Mouse (Mus musculus): ENCODE measurements at regions not wholly inside any gene's neighbourhood (a gene's known extent, or its start where the extent isn't known, plus 50 kb on each side); places are given as distances from the start of the nearest gene placed in this dataset.
A peak's percentile ranks its signal among the peaks of the same experiment; 100 is the strongest.

GRCm38 (mm10) chr7:70516741-70517140, 150.2 kb upstream of the Nr2f2 start:
- no peaks in the 10 kb centered on the region for H3K36me3 ChIP-seq (ENCODE audit: control insufficient read depth, insufficient read depth, low read length, poor library complexity, severe bottlenecking)
- DNase-seq (ENCODE audit: low read depth, low spot score), result peak; percentile 42
- H3K4me3 ChIP-seq (ENCODE audit: insufficient read depth in 1 of 2, low read depth in 1 of 2, low read length in 2 of 2, poor library complexity in 1 of 2, severe bottlenecking in 1 of 2), result no peak overlapping the region
- in situ Hi-C loops (cut with MboI; ENCODE audit: low sequenced_read_pairs in 2 of 2, unreplicated experiment in 2 of 2), result no loop called here
- H3K9me3 ChIP-seq (ENCODE audit: control insufficient read depth, insufficient read depth, low read depth, low read length), result no peaks in the 10 kb centered on the region
- H3K4me1 ChIP-seq (ENCODE audit: control insufficient read depth in 2 of 2, insufficient read depth in 2 of 2, low read length in 2 of 2, poor library complexity in 1 of 2), result peaks cover 4 to 13% of the 10 kb centered on the region in 2 experiments; a peak in 3 of 4 replicates
- H3K9ac ChIP-seq (ENCODE audit: insufficient read depth, low read depth, low read length, poor library complexity, severe bottlenecking), result no peak overlapping the region
- H3K27ac ChIP-seq (ENCODE audit: insufficient read depth, low read depth, low read length, poor library complexity, severe bottlenecking), result no peak overlapping the region
- no peak for TF ChIP-seq HCFC1 (IDR thresholded peaks at IDR 0.05; ENCODE audit: borderline replicate concordance, insufficient read depth, low read length)
- no peak for TF ChIP-seq ZC3H11A (IDR thresholded peaks at IDR 0.05; ENCODE audit: borderline replicate concordance, low read depth, low read length)
- TF ChIP-seq CHD2 (IDR thresholded peaks at IDR 0.05; ENCODE audit: low read depth, low read length), result no peak
- no peak for TF ChIP-seq MAFK (IDR thresholded peaks at IDR 0.05; ENCODE audit: insufficient read depth, low read depth, low read length)
- TF ChIP-seq ZNF384 (IDR thresholded peaks at IDR 0.05; ENCODE audit: low read depth, low read length), result no peak

- in situ Hi-C loops (cut with MboI; ENCODE audit: low sequenced_read_pairs in 2 of 2, unreplicated experiment in 2 of 2), result no loop called here
- no peaks in the 10 kb centered on the region for H3K36me3 ChIP-seq (ENCODE audit: control insufficient read depth, insufficient read depth, low read length, poor library complexity, severe bottlenecking)
- H3K4me3 ChIP-seq (ENCODE audit: insufficient read depth in 1 of 2, low read depth in 1 of 2, low read length in 2 of 2, poor library complexity in 1 of 2, severe bottlenecking in 1 of 2), result no peak overlapping the region
- no peaks in the 10 kb centered on the region for H3K9me3 ChIP-seq (ENCODE audit: control insufficient read depth, insufficient read depth, low read depth, low read length)
- H3K27ac ChIP-seq (ENCODE audit: insufficient read depth, low read depth, low read length, poor library complexity, severe bottlenecking), result no peak overlapping the region
- TF ChIP-seq HCFC1 (IDR thresholded peaks at IDR 0.05; ENCODE audit: borderline replicate concordance, insufficient read depth, low read length) (no peak), MAFK (IDR thresholded peaks at IDR 0.05; ENCODE audit: insufficient read depth, low read depth, low read length) (no peak), ZC3H11A (IDR thresholded peaks at IDR 0.05; ENCODE audit: borderline replicate concordance, low read depth, low read length) (no peak), CHD2 (IDR thresholded peaks at IDR 0.05; ENCODE audit: low read depth, low read length) (no peak), ZNF384 (IDR thresholded peaks at IDR 0.05; ENCODE audit: low read depth, low read length) (no peak)
- H3K4me1 ChIP-seq (ENCODE audit: control insufficient read depth in 2 of 2, insufficient read depth in 2 of 2, low read length in 2 of 2, poor library complexity in 1 of 2), result peaks cover 4 to 13% of the 10 kb centered on the region in 2 experiments; a peak in 3 of 4 replicates
- no peak for DNase-seq (ENCODE audit: low read depth, low spot score)
- H3K9ac ChIP-seq (ENCODE audit: insufficient read depth, low read depth, low read length, poor library complexity, severe bottlenecking), result no peak overlapping the region
Measured at GRCm38 (mm10) chr7:70515341-70515851, 148.9 kb upstream of the Nr2f2 start.

GRCm38 (mm10) chr7:70514666-70515065, 148.1 kb upstream of the Nr2f2 start:
- no peak overlapping the region for H3K27ac ChIP-seq (ENCODE audit: insufficient read depth, low read depth, low read length, poor library complexity, severe bottlenecking)
- peaks cover 4 to 13% of the 10 kb centered on the region in 2 experiments; a peak in 3 of 4 replicates for H3K4me1 ChIP-seq (ENCODE audit: control insufficient read depth in 2 of 2, insufficient read depth in 2 of 2, low read length in 2 of 2, poor library complexity in 1 of 2)
- H3K9me3 ChIP-seq (ENCODE audit: control insufficient read depth, insufficient read depth, low read depth, low read length), result no peaks in the 10 kb centered on the region
- no peak overlapping the region for H3K9ac ChIP-seq (ENCODE audit: insufficient read depth, low read depth, low read length, poor library complexity, severe bottlenecking)
- in situ Hi-C loops (cut with MboI; ENCODE audit: low sequenced_read_pairs in 2 of 2, unreplicated experiment in 2 of 2), result no loop called here
- TF ChIP-seq ZNF384 (IDR thresholded peaks at IDR 0.05; ENCODE audit: low read depth, low read length) (no peak), HCFC1 (IDR thresholded peaks at IDR 0.05; ENCODE audit: borderline replicate concordance, insufficient read depth, low read length) (no peak), ZC3H11A (IDR thresholded peaks at IDR 0.05; ENCODE audit: borderline replicate concordance, low read depth, low read length) (no peak), CHD2 (IDR thresholded peaks at IDR 0.05; ENCODE audit: low read depth, low read length) (no peak), MAFK (IDR thresholded peaks at IDR 0.05; ENCODE audit: insufficient read depth, low read depth, low read length) (no peak)
- H3K36me3 ChIP-seq (ENCODE audit: control insufficient read depth, insufficient read depth, low read length, poor library complexity, severe bottlenecking), result no peaks in the 10 kb centered on the region
- no peak for DNase-seq (ENCODE audit: low read depth, low spot score)
- H3K4me3 ChIP-seq (ENCODE audit: insufficient read depth in 1 of 2, low read depth in 1 of 2, low read length in 2 of 2, poor library complexity in 1 of 2, severe bottlenecking in 1 of 2), result no peak overlapping the region

GRCm38 (mm10) chr7:70512354-70512753, 145.8 kb upstream of the Nr2f2 start:
- in situ Hi-C loops (cut with MboI; ENCODE audit: low sequenced_read_pairs in 2 of 2, unreplicated experiment in 2 of 2), result no loop called here
- Histone ChIP-seq H3K4me3 (ENCODE audit: insufficient read depth in 1 of 2, low read depth in 1 of 2, low read length in 2 of 2, poor library complexity in 1 of 2, severe bottlenecking in 1 of 2) (no peak overlapping the region), H3K27ac (ENCODE audit: insufficient read depth, low read depth, low read length, poor library complexity, severe bottlenecking) (no peak overlapping the region), H3K9ac (ENCODE audit: insufficient read depth, low read depth, low read length, poor library complexity, severe bottlenecking) (no peak overlapping the region), H3K36me3 (ENCODE audit: control insufficient read depth, insufficient read depth, low read length, poor library complexity, severe bottlenecking) (no peaks in the 10 kb centered on the region), H3K4me1 (ENCODE audit: control insufficient read depth in 2 of 2, insufficient read depth in 2 of 2, low read length in 2 of 2, poor library complexity in 1 of 2) (peaks cover 4 to 13% of the 10 kb centered on the region in 2 experiments; a peak in 3 of 4 replicates), H3K9me3 (ENCODE audit: control insufficient read depth, insufficient read depth, low read depth, low read length) (no peaks in the 10 kb centered on the region)
- TF ChIP-seq HCFC1 (IDR thresholded peaks at IDR 0.05; ENCODE audit: borderline replicate concordance, insufficient read depth, low read length) (no peak), ZC3H11A (IDR thresholded peaks at IDR 0.05; ENCODE audit: borderline replicate concordance, low read depth, low read length) (no peak), CHD2 (IDR thresholded peaks at IDR 0.05; ENCODE audit: low read depth, low read length) (no peak), ZNF384 (IDR thresholded peaks at IDR 0.05; ENCODE audit: low read depth, low read length) (no peak)
- no peak for DNase-seq (ENCODE audit: low read depth, low spot score)
